Mouse (Mus musculus): ENCODE measurements around the gene Sem1. TPM values are rescaled to one million over a fixed set of nuclear protein-coding genes. Genes with fewer than 3 reads are reported as not detected.
"Not testable (repeated sequence)": the region's sequence is repeated elsewhere in the genome, so short reads cannot be mapped to it uniquely, and the experiment has no call there.

Gene Sem1
- polyA plus RNA-seq, 1 experiment from 2014 or later, result 138 TPM

GRCm38 (mm10) chr6:6557647-6558046 is 20.8 kb downstream of the Sem1 start:
- no peak for ATAC-seq (ENCODE audit: low FRiP score, low read depth)
- WGBS, result 95% methylated on average over 1 of the region's 1 CpGs
- Histone ChIP-seq H3K4me2 (no peak overlapping the region), H3K27me3 (no peaks in the 10 kb centered on the region), H3K9ac (no peak overlapping the region), H3K4me3 (no peak overlapping the region), H3K27ac (replicated peaks) (no peak overlapping the region), H3K9me3 (no peaks in the 10 kb centered on the region), H3K4me1 (replicated peaks) (no peaks in the 10 kb centered on the region), H3K36me3 (peaks cover 14% of the 10 kb centered on the region)

GRCm38 (mm10) chr6:6552006-6552405 is 26.5 kb downstream of the Sem1 start:
- Histone ChIP-seq H3K27me3 (no peaks in the 10 kb centered on the region), H3K9me3 (no peaks in the 10 kb centered on the region), H3K4me3 (no peak overlapping the region), H3K27ac (replicated peaks) (no peak overlapping the region), H3K4me2 (no peak overlapping the region), H3K4me1 (replicated peaks) (no peaks in the 10 kb centered on the region), H3K36me3 (peaks cover 10% of the 10 kb centered on the region), H3K9ac (no peak overlapping the region)
- ATAC-seq (ENCODE audit: low FRiP score, low read depth), result no peak
- WGBS, result 75% methylated on average over 6 of the region's 6 CpGs

GRCm38 (mm10) chr6:6547997-6548396 is 30.5 kb downstream of the Sem1 start:
- Histone ChIP-seq H3K36me3 (no peaks in the 10 kb centered on the region), H3K27me3 (0 out of 2 replicates have a peak, but pooled peaks cover 2% of the 10 kb centered on the region), H3K4me3 (no peak overlapping the region), H3K4me2 (no peak overlapping the region), H3K9ac (no peak overlapping the region), H3K9me3 (no peaks in the 10 kb centered on the region), H3K4me1 (replicated peaks) (no peaks in the 10 kb centered on the region), H3K27ac (replicated peaks) (no peak overlapping the region)
- 76% methylated on average over 5 of the region's 5 CpGs for WGBS
- ATAC-seq (ENCODE audit: low FRiP score, low read depth), result no peak

- WGBS, result 69% methylated on average over 4 of the region's 4 CpGs
- Histone ChIP-seq H3K4me1 (replicated peaks) (no peaks in the 10 kb centered on the region), H3K9ac (no peak overlapping the region), H3K4me2 (no peak overlapping the region), H3K27ac (replicated peaks) (no peak overlapping the region), H3K9me3 (no peaks in the 10 kb centered on the region), H3K4me3 (no peak overlapping the region), H3K27me3 (peaks cover 12% of the 10 kb centered on the region; the same call in 1 of the 2 replicates), H3K36me3 (no peaks in the 10 kb centered on the region)
- no peak for ATAC-seq (ENCODE audit: low FRiP score, low read depth)
Observed at GRCm38 (mm10) chr6:6544255-6544645, 34.2 kb downstream of the Sem1 start.

GRCm38 (mm10) chr6:6543606-6544254 is 34.7 kb downstream of the Sem1 start:
- Histone ChIP-seq H3K27ac (replicated peaks) (no peak overlapping the region), H3K4me3 (no peak overlapping the region), H3K4me1 (replicated peaks) (no peaks in the 10 kb centered on the region), H3K9ac (no peak overlapping the region), H3K4me2 (no peak overlapping the region), H3K9me3 (no peaks in the 10 kb centered on the region), H3K27me3 (peaks cover 12% of the 10 kb centered on the region; the same call in 1 of the 2 replicates), H3K36me3 (no peaks in the 10 kb centered on the region)
- ATAC-seq (ENCODE audit: low FRiP score, low read depth), result no peak
- 88% methylated on average over 9 of the region's 9 CpGs for WGBS

- H3K4me2 ChIP-seq, result no peak overlapping the region
- peaks cover 12% of the 10 kb centered on the region; the same call in 1 of the 2 replicates for H3K27me3 ChIP-seq
- H3K4me1 ChIP-seq (replicated peaks), result no peaks in the 10 kb centered on the region
- H3K9me3 ChIP-seq, result no peaks in the 10 kb centered on the region
- no peak for ATAC-seq (ENCODE audit: low FRiP score, low read depth)
- H3K4me3 ChIP-seq, result no peak overlapping the region
- no peaks in the 10 kb centered on the region for H3K36me3 ChIP-seq
- H3K9ac ChIP-seq, result no peak overlapping the region
- no peak overlapping the region for H3K27ac ChIP-seq (replicated peaks)
Observed at GRCm38 (mm10) chr6:6542133-6542532, 36.3 kb downstream of the Sem1 start.

GRCm38 (mm10) chr6:6536781-6537466 is 41.5 kb downstream of the Sem1 start:
- no peaks in the 10 kb centered on the region for H3K9me3 ChIP-seq
- peaks cover 17% of the 10 kb centered on the region; the same call in 1 of the 2 replicates for H3K27me3 ChIP-seq
- no peak overlapping the region for H3K27ac ChIP-seq (replicated peaks)
- H3K9ac ChIP-seq, result no peak overlapping the region
- H3K4me1 ChIP-seq (replicated peaks), result no peaks in the 10 kb centered on the region
- 26% methylated on average over 5 of the region's 5 CpGs for WGBS
- ATAC-seq (ENCODE audit: low FRiP score, low read depth), result 0 out of 2 replicates have a peak, but pooled peaks have one; percentile 45
- H3K4me3 ChIP-seq, result no peak overlapping the region
- no peaks in the 10 kb centered on the region for H3K36me3 ChIP-seq
- no peak overlapping the region for H3K4me2 ChIP-seq

- ATAC-seq (ENCODE audit: low FRiP score, low read depth); H3K4me3 ChIP-seq; H3K4me2 ChIP-seq; H3K4me1 ChIP-seq (replicated peaks); H3K27ac ChIP-seq (replicated peaks); H3K36me3 ChIP-seq; H3K9ac ChIP-seq; H3K9me3 ChIP-seq: not testable (repeated sequence)
- 61% methylated on average over 5 of the region's 5 CpGs for WGBS
- peaks cover 18% of the 10 kb centered on the region; the same call in 1 of the 2 replicates for H3K27me3 ChIP-seq
Observed at GRCm38 (mm10) chr6:6536359-6536758, 42.1 kb downstream of the Sem1 start.
